Mouse (Mus musculus) forebrain, embryonic 12.5 days (tissue): ENCODE measurements around the gene Rufy1. TPM values are rescaled to one million over a fixed set of nuclear protein-coding genes. Genes with fewer than 3 reads are reported as not detected.

ENCODE experiments used
- ATAC-seq: fragments of 200-750 bp; cut with Nextera tagmentation; 2 replicates; pipeline ENCODE4 v1.8.0; 2017; ENCODE audit warnings: moderate TSS enrichment; ENCODE audit not compliant: low FRiP score
- H3K27ac ChIP-seq: fragments of 300-500 bp; sonication (generic); 2 replicates; pipeline ENCODE4 v1.5.1; 2016; ENCODE audit warnings: mild to moderate bottlenecking
- H3K27me3 ChIP-seq: fragments of 300-500 bp; sonication (generic); 2 replicates; pipeline ENCODE4 v1.6.1; 2016; ENCODE audit warnings: mild to moderate bottlenecking
- H3K36me3 ChIP-seq: fragments of 300-500 bp; sonication (generic); replicated peaks from 2 replicates; pipeline ENCODE4 v1.6.1; 2016; ENCODE audit warnings: mild to moderate bottlenecking
- H3K4me1 ChIP-seq: fragments of 300-500 bp; sonication (generic); 2 replicates; pipeline ENCODE4 v1.6.1; 2016
- H3K4me2 ChIP-seq: fragments of 300-500 bp; sonication (generic); 2 replicates; pipeline ENCODE4 v1.6.1; 2016; ENCODE audit warnings: mild to moderate bottlenecking, moderate library complexity
- H3K4me3 ChIP-seq: fragments of 300-500 bp; sonication (generic); replicated peaks from 2 replicates; pipeline ENCODE4 v1.5.1; 2016; ENCODE audit warnings: mild to moderate bottlenecking
- H3K9ac ChIP-seq: fragments of 300-500 bp; sonication (generic); 2 replicates; pipeline ENCODE4 v1.6.1; 2016; ENCODE audit warnings: mild to moderate bottlenecking
- H3K9me3 ChIP-seq: fragments of 300-500 bp; sonication (generic); 2 replicates; pipeline ENCODE4 v1.6.1; 2016
- WGBS: fragments of 180-500 bp; shearing (Covaris S2); methylation state at CpG from one replicate; pipeline ENCODE4 v1.1.7; 2016; 5-methylcytosine and 5-hydroxymethylcytosine counted together
- polyA plus RNA-seq: library from polyadenylated mRNA; unstranded; fragments of >200 nt; fragmentation: Nextera tagmentation; extraction: Ambion mirVana; gene quantifications from 2 replicates; pipeline ENCODE4 v1.2.1, GENCODE M21; 2016

Gene Rufy1
- polyA plus RNA-seq, 1 experiment from 2014 or later = 31.5 TPM

DNA sequence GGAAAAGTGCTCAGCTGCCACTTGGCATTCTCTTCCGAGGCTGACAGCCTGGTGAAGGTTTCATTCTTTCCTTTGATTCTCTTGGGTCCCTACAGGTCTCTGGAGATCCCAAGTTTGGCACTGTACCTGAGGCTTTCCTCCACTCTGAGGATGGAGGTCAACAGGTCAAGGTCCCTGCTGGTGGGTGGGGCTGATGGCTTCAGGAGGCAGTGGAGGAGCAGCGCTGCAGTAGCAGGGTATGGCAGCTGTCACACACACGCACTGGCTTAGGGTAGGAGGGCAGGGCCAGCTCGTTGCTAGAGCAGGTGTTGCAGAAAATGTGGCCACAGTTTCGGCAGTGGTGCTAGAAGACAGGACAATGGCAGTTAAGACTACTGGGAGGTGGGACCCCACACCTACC is 41.3 kb downstream of the Rufy1 start:
- WGBS = 83% methylated on average over 5 of the region's 5 CpGs
- no peak overlapping the region for H3K9ac ChIP-seq

DNA sequence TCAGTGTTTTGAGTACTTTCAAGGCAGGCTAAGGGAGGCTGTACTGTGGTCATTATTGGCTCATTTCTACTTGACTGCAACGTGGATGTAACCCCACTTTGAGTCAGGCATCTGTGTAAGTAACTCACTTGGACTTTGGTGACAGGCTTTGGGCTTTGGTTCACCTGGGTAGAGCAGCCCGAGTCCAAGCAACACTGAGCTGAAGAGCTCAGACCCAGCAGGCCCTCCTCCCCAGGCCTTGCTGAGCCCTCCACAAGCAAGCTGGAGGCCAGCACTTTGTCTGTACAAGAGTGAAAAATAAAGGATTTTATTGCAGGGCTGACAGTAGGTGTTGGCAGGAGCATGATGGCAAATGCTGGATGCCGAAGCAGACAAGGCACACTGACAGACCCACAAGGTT is 41.9 kb downstream of the Rufy1 start:
- no peak overlapping the region for H3K9ac ChIP-seq
- 77% methylated on average over 3 of the region's 3 CpGs for WGBS
- H3K27me3 ChIP-seq = no peaks in the 10 kb centered on the region
- no peaks in the 10 kb centered on the region for H3K9me3 ChIP-seq
- H3K27ac ChIP-seq = no peak overlapping the region
- no peak for ATAC-seq
- H3K4me2 ChIP-seq = no peak overlapping the region
- peaks cover 74% of the 10 kb centered on the region for H3K36me3 ChIP-seq
- no peak overlapping the region for H3K4me3 ChIP-seq
- no peaks in the 10 kb centered on the region for H3K4me1 ChIP-seq

More for the DNA sequence above, 41.3 kb downstream of the Rufy1 start:
- ATAC-seq = no peak
- Histone ChIP-seq H3K4me3 (no peak overlapping the region), H3K27me3 (no peaks in the 10 kb centered on the region), H3K9me3 (no peaks in the 10 kb centered on the region), H3K36me3 (peaks cover 76% of the 10 kb centered on the region), H3K4me1 (no peaks in the 10 kb centered on the region), H3K4me2 (no peak overlapping the region), H3K27ac (no peak overlapping the region)

DNA sequence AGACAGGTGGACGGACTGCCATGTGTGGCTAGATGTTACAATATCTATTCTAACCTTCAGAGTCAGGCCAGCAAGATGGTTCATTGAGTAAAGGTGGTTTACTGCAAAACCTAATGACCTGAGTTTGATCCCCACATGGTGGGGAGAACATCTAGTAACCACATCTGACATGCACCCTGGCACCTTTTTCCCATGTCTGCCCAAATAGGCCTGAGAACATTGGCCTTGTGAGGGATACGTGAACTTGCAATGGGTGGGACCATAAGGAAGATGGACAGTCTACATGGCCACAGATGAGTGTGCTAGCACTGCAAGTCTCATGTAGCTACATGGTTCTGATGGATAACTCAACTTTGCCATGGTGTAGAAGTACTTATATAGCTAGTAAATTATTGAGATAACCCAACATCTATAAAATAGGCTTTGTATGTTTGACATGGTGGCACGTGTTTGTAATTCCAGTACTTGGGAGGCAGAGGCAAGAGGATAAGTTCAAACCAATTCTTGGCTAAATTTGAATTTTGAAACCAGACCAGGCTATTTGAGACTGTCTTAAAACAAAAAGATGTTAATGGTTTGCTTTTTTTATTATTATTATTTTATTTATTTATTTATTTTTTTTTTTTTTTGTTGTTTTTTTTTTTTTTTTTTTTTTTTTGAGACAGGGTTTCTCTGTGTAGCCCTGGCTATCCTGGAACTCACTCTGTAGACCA is 42.6 kb downstream of the Rufy1 start:
- H3K9me3 ChIP-seq = no peaks in the 10 kb centered on the region
- H3K27ac ChIP-seq = no peak overlapping the region

DNA sequence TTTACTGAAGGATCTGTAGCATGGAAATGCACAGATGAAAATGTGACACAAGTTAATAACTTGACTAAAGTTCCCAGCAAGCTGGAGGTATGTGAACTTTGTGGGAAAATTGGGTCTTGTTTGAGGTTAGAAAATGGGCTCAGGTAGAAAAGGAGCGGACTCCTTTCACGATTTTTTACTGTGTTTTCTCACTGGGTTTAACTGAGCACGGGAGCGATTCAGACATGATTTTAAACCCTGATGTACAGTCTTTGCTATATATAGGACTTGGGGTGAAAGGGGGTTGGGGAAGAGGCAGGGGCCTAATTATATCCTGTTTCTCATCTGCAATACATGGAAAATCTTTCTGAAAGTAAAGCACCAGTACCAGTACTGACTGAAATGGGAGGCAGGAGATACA is 43.2 kb downstream of the Rufy1 start:
- WGBS = 85% methylated on average over 4 of the region's 4 CpGs
- no peaks in the 10 kb centered on the region; the same call in 1 of the 2 replicates for H3K4me1 ChIP-seq
- no peak overlapping the region for H3K9ac ChIP-seq
- no peaks in the 10 kb centered on the region for H3K27me3 ChIP-seq
- no peaks in the 10 kb centered on the region for H3K9me3 ChIP-seq
- no peak overlapping the region for H3K27ac ChIP-seq
- no peak overlapping the region for H3K4me3 ChIP-seq
- ATAC-seq = no peak
- H3K4me2 ChIP-seq = no peak overlapping the region
- peaks cover 74% of the 10 kb centered on the region for H3K36me3 ChIP-seq

More for the DNA sequence above, 42.6 kb downstream of the Rufy1 start:
- WGBS = 89% methylated on average over 3 of the region's 3 CpGs
- no peak for ATAC-seq
- Histone ChIP-seq H3K27me3 (no peaks in the 10 kb centered on the region), H3K36me3 (peaks cover 71% of the 10 kb centered on the region), H3K4me3 (no peak overlapping the region), H3K4me2 (no peak overlapping the region), H3K4me1 (no peaks in the 10 kb centered on the region; the same call in 1 of the 2 replicates), H3K9ac (no peak overlapping the region)

DNA sequence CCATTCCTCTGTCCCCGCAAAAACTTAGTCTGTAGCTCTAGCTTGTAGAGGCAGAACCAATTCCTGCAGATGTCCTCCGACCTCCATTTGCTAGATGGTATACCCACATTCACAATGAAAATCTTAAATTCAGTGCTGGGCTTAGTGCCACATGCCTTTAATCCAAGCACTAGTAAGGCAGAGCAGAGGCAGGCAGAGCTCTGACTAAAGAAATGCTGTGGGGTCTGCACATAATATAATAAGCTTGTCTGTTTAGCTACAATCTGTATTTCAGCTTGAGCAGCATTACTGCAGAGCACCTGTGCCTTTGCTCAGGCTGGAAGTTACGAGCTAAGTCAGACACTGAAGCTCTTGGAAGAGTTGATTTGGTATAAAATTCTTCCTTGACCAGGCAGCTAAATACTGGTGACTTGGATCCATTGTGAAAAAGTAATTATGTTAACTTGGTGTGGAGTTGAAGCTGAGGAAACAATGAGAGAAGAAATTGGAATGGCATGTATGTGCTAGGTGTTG is 43.7 kb downstream of the Rufy1 start:
- no peaks in the 10 kb centered on the region for H3K9me3 ChIP-seq
- no peak overlapping the region for H3K4me2 ChIP-seq
- ATAC-seq = 0 out of 2 replicates have a peak, but pooled peaks have one; percentile 27
- H3K36me3 ChIP-seq = peaks cover 77% of the 10 kb centered on the region
- no peaks in the 10 kb centered on the region; the same call in 1 of the 2 replicates for H3K4me1 ChIP-seq
- WGBS = 71% methylated on average over 3 of the region's 3 CpGs
- H3K9ac ChIP-seq = no peak overlapping the region
- no peak overlapping the region for H3K27ac ChIP-seq
- H3K4me3 ChIP-seq = no peak overlapping the region
- H3K27me3 ChIP-seq = no peaks in the 10 kb centered on the region

DNA sequence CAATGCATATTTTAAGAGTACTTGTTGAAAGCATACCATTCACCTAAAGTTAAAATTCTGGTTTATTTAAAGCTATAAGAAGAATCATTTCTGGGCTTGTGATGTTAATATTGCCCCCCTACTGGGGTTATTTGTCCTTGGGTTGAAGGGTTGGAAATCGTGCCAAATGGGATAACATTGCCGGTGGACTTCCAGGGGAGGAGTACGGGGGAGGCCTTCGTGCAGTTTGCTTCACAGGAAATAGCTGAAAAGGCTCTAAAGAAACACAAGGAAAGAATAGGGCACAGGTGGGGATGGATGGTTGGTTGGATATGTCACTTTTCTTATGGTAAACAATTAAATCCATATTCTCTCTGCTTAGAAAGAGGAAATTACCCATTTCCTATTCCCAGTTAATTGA is 49.6 kb downstream of the Rufy1 start:
- Histone ChIP-seq H3K27me3 (no peaks in the 10 kb centered on the region), H3K9ac (no peak overlapping the region), H3K4me3 (peak overlapping the region; percentile 26), H3K4me1 (peaks cover 18% of the 10 kb centered on the region), H3K36me3 (peaks cover 47% of the 10 kb centered on the region), H3K9me3 (no peaks in the 10 kb centered on the region), H3K4me2 (peak overlapping the region; percentile 47), H3K27ac (no peak overlapping the region)
- 40% methylated on average over 4 of the region's 4 CpGs for WGBS
- ATAC-seq = no peak

DNA sequence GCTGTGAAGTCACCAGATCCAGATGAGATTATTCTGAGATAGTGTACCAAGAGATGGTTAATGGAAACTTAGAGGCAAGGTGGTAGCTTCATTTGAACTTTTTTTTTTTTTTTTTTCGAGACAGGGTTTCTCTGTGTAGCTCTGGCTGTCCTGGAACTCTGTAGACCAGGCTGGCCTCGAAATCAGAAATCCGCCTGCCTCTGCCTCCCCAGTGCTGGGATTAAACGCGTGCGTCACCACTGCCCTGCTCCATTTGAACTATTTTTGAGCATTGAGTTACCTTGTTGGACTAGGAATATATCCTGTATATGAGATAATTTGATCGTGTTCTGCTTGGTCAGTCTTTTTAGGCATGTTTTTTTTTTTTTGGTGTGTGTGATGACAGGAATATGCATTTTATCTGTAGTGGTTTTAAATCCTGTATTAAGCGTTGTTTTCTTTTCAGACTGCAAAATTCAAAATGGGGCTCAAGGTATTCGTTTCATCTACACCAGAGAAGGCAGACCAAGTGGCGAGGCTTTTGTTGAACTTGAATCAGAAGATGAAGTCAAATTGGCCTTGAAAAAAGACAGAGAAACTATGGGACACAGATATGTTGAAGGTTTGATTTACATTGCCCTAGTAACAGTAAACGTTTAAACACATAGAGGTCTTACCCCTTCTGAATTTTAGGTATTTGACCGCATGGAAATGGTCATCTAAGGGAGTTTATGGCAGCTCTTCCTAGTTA is 51.7 kb downstream of the Rufy1 start:
- no peaks in the 10 kb centered on the region for H3K9me3 ChIP-seq
- ATAC-seq = no peak
- peaks cover 28% of the 10 kb centered on the region for H3K4me1 ChIP-seq
- peak overlapping the region; percentile 87 for H3K4me2 ChIP-seq
- no peaks in the 10 kb centered on the region for H3K27me3 ChIP-seq
- H3K4me3 ChIP-seq = peak overlapping the region; percentile 97
- peak overlapping the region; percentile 99 for H3K9ac ChIP-seq
- peaks cover 33% of the 10 kb centered on the region for H3K36me3 ChIP-seq
- WGBS = 77% methylated on average over 12 of the region's 12 CpGs
- no peak overlapping the region for H3K27ac ChIP-seq

DNA sequence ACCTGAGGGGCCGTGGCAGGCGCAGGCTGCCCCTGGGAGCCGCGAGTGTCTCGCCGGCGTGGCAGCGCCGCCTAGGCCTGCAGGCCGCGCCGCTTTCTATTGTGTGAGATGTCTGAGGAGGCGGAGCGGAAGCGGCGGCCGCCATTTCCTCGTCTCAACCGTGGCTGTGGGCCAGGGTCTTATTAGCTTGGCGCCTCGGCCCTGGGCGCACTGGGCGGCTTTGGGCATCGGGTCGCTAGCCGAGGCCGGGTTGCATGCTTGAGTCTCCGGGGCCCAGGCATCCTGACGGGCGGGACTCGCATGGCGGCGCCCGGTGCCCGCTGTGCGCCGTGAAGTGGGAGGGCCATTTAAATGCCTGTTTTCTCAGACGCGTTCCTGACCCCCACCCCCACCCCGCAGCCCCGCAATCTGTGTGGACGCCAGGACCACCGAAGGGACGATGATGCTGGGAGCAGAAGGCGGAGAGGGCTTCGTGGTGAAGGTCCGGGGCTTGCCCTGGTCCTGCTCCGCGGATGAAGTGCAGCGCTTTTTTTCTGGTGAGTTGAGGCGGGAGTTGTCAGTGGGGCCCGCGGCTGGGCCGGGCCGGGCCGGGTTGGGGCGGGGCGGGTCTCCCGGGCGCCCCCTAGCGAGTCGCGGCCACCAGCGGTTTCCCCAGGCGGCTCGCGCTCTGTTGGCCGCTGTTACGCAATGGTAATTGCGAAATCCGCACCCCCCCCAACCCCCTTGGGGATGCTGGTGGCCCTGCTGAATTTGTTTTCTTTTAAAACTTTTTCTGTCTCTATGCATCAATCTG is 52.8 kb downstream of the Rufy1 start:
- ATAC-seq = peak; percentile 79
- peaks cover 28% of the 10 kb centered on the region for H3K4me1 ChIP-seq
- H3K9me3 ChIP-seq = no peaks in the 10 kb centered on the region
- peak overlapping the region; percentile 99 for H3K9ac ChIP-seq
- H3K36me3 ChIP-seq = peaks cover 27% of the 10 kb centered on the region
- H3K27ac ChIP-seq = peak overlapping the region; percentile 98
- H3K4me3 ChIP-seq = peak overlapping the region; percentile 97
- WGBS = under 1% methylated on average over 63 of the region's 71 CpGs
- no peaks in the 10 kb centered on the region for H3K27me3 ChIP-seq
- H3K4me2 ChIP-seq = peak overlapping the region; percentile 87

DNA sequence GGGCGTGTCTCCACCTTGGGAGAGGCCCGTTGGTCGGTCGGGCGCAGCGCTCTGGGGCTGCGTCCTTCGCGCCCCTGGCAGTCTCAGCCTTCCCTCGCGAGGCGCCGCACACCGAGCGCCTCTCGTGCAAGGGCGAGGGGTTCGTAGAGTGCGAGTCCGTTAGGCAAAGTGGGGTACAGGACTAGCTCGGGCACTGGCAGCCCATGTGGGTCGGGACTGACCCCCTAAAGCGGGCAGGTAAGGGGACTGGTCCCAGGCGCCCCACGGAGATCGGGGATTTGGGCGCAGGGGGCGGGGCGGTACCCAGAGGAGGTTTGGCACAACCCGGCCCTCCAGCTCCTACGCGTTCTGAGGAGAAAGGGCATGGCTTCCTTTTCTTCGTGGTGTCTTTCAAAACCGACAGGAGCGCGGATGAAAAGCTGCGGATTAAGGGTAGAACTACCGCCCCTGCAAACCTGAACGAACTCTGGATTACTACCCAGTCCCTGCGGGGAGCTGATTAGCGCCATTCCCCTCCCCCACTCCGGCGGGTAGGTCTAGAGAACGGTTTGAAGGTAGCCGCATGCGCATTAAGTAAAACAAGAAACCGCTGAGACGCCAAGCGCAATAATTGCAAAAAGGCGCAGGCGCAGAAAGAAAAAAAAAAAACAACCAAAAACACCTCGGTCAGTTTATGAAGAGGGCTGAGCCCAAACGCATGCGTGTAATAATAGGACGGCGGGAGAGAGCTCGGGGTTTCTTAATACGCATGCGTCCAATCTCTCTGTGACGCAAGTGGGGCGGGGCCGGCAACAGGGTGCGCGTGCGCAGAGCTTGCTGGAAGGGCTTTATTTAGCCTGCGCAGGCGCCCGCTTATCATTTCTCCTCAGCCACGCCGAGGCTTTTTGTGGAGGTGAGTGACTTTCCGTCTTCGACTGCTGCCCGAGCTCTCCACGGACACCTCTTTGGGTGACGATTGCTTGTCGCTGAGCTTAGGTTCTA is 53.7 kb downstream of the Rufy1 start, which contains the start of gene Hnrnph1:
Gene Hnrnph1 (plus strand): TSS at position 80 of the 981 bp plus-strand sequence.
- Histone ChIP-seq H3K4me1 (peaks cover 28% of the 10 kb centered on the region), H3K27ac (peak within 1 kb of the TSS; percentile 98), H3K9ac (peak within 1 kb of the TSS; percentile 99), H3K4me2 (peak within 1 kb of the TSS; percentile 87), H3K36me3 (peaks cover 18% of the 10 kb centered on the region), H3K27me3 (no peaks in the 10 kb centered on the region), H3K4me3 (peak within 1 kb of the TSS; percentile 97), H3K9me3 (no peaks in the 10 kb centered on the region)
- under 1% methylated on average over 75 of the region's 76 CpGs for WGBS
- ATAC-seq = peak; percentile 94

DNA sequence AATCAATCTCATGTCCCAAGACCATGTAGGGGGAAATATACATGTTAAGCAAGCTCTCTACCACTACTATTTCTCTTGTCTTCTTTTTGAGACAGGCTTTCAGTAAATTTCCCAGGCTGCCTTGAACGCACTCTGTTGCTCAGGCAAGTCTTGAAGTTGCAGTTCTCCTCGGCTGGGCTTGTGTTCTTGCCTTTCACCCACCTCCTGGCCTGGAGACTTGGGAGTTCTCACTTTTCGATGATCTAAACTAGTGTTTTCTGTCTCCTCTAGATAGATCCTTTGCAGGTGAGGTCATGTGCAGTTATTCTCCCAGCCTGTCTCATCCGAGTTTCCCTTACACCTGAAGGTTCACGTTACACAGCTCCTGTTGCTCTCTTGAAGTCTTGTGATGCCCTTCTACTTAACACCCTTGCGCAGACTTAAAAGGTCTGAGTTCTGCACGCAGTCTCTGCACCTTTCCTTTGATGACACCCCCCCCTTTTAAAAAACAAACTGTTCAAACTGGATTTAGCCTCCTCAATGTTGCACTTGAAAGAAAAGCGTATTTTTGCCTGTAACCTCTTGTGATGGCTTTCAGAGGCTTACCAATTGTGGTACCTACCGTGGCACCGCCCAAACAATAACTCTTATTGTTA is 54.7 kb downstream of the Rufy1 start:
- peak overlapping the region; percentile 71 for H3K4me2 ChIP-seq
- peaks cover 31% of the 10 kb centered on the region for H3K4me1 ChIP-seq
- ATAC-seq = no peak
- no peaks in the 10 kb centered on the region for H3K9me3 ChIP-seq
- peak overlapping the region; percentile 66 for H3K9ac ChIP-seq
- H3K4me3 ChIP-seq = peak overlapping the region; percentile 97
- no peaks in the 10 kb centered on the region for H3K27me3 ChIP-seq
- H3K36me3 ChIP-seq = peaks cover 13% of the 10 kb centered on the region
- H3K27ac ChIP-seq = peak overlapping the region; percentile 98
- 24% methylated on average over 10 of the region's 10 CpGs for WGBS

DNA sequence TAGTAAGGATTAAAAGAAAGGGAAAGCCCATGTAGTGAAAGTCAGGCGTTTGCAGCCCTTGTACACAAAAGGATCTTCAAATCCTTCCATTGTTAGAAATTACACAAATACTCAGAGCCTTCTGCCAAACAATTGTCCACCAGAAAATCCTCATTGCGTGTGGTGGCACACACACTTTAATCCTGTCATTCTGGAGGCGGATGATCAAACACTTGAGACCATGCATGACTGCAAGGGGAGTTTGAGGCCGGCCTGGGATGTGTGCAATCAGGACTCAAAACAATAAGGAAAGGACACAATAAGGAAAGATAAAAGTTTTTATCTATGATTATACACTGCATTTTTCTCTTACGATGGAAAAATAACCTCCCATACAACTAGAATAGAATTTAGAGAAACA is 55.5 kb downstream of the Rufy1 start:
- 41% methylated on average over 5 of the region's 5 CpGs for WGBS
- H3K4me3 ChIP-seq = no peak overlapping the region
- no peaks in the 10 kb centered on the region for H3K9me3 ChIP-seq
- no peak for ATAC-seq
- no peak overlapping the region for H3K4me2 ChIP-seq
- no peak overlapping the region for H3K27ac ChIP-seq
- no peaks in the 10 kb centered on the region for H3K27me3 ChIP-seq
- H3K9ac ChIP-seq = no peak overlapping the region
- H3K4me1 ChIP-seq = peaks cover 37% of the 10 kb centered on the region
- H3K36me3 ChIP-seq = peaks cover 12% of the 10 kb centered on the region
